Mouse (Mus musculus): ENCODE data around the gene Gcnt2.

GRCm38 (mm10) chr13:40899349-40899993, 39.9 kb downstream of the Gcnt2 start:
- TF ChIP-seq CTCF (IDR thresholded peaks at IDR 0.05; ENCODE audit: borderline replicate concordance, extremely low read depth, insufficient read depth, insufficient read length) (no peak), POLR2A (IDR thresholded peaks at IDR 0.05; ENCODE audit: borderline replicate concordance, extremely low read depth, insufficient read depth, insufficient read length, poor library complexity, severe bottlenecking) (no peak)

Data from brain, embryonic 14.5 days (tissue).